Mouse (Mus musculus): ENCODE measurements around the gene Pradc1. TPM values are rescaled to one million over a fixed set of nuclear protein-coding genes. Genes with fewer than 3 reads are reported as not detected.
"Not testable (repeated sequence)": the region's sequence is repeated elsewhere in the genome, so short reads cannot be mapped to it uniquely, and the experiment has no call there.

Gene Pradc1
- polyA plus RNA-seq, 1 experiment from 2014 or later: 28.7 TPM

DNA sequence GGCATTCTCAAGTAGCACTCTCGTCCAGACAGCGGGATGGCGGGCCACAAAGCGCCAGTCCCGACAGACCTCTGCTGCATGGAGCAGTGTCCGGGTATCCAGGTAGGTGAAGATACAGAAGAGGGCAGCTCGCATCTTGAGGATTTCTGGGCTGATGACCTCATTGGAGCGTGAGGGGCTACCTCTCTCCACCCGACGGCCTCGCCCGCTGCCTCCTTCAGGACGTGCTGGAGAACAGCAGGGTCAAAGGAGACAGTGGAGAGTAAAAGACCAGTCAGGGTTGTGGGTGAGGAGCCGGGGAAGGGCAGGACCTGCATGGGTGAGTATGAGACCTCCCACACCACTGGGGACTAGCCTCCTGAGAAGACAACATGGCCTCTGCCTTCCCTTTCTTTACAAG lies 26.6 kb upstream of the Pradc1 start:
- Histone ChIP-seq H3K36me3 (peaks cover 6% of the 10 kb centered on the region; the same call in 1 of the 2 replicates), H3K4me1 (no peaks in the 10 kb centered on the region), H3K9me3 (no peaks in the 10 kb centered on the region), H3K9ac (replicated peaks) (no peak overlapping the region), H3K4me2 (replicated peaks) (no peak overlapping the region), H3K27ac (replicated peaks) (no peak overlapping the region), H3K27me3 (peaks cover 5% of the 10 kb centered on the region; the same call in 1 of the 2 replicates), H3K4me3 (no peak overlapping the region)
- WGBS: 51% methylated on average over 14 of the region's 14 CpGs
- no peak for ATAC-seq (replicated peaks)

DNA sequence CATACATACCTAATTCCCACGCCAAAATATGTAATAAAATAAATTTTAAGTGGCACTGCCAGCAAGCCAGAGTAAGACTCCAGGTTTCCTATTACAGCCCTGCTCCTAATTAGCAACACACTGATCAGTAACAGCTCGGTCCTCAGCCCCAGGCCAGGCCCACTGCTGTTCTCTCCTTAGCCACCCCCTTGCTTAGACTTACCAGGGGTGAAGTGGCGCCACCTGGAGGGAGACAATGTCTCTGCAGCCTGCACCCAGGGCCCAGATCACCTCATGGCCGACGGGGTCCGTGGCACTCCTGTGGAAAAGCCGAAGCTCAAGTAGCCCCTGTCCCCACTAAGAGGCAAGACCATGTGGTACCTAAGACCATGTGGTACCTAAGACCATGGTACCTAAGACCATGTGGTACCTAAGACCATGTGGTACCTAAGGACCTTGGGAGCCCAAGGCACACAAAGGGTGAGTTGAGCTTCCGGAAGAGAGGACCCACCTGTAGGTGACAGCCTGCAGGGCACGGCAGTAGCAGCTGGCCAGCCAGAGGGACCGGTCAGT lies 25.7 kb upstream of the Pradc1 start:
- Histone ChIP-seq H3K9me3 (no peaks in the 10 kb centered on the region), H3K36me3 (peaks cover 6% of the 10 kb centered on the region; the same call in 1 of the 2 replicates), H3K9ac (replicated peaks) (no peak overlapping the region), H3K4me1 (no peaks in the 10 kb centered on the region), H3K27me3 (no peaks in the 10 kb centered on the region), H3K4me3 (no peak overlapping the region), H3K4me2 (replicated peaks) (no peak overlapping the region), H3K27ac (replicated peaks) (no peak overlapping the region)
- 38% methylated on average over 10 of the region's 10 CpGs for WGBS
- no peak for ATAC-seq (replicated peaks)

DNA sequence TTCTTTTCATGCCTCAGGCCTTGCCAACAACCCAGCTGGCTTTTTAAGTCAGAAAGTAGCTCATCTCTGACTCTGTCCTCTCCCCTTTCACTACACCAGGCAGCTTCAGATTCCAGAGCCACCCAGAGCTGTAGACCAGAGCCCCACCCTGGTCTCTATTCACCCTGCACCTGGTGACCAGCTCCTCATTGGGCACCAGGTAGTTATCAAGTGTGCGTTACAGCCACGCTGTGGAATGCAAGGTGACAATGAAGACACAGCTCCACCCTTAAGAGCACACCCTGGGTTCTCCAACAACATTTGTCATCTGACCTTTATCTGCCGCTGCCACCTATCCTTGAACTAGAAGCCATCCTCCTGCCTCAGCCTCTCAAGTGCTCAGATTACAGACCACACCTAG lies 23.8 kb upstream of the Pradc1 start:
- no peak for ATAC-seq (replicated peaks)
- H3K9ac ChIP-seq (replicated peaks): no peak overlapping the region
- H3K4me3 ChIP-seq: no peak overlapping the region
- H3K36me3 ChIP-seq: peaks cover 6% of the 10 kb centered on the region; the same call in 1 of the 2 replicates
- H3K9me3 ChIP-seq: no peaks in the 10 kb centered on the region
- no peak overlapping the region for H3K27ac ChIP-seq (replicated peaks)
- no peak overlapping the region for H3K4me2 ChIP-seq (replicated peaks)
- no peaks in the 10 kb centered on the region for H3K27me3 ChIP-seq
- H3K4me1 ChIP-seq: no peaks in the 10 kb centered on the region
- 86% methylated on average over 3 of the region's 3 CpGs for WGBS

DNA sequence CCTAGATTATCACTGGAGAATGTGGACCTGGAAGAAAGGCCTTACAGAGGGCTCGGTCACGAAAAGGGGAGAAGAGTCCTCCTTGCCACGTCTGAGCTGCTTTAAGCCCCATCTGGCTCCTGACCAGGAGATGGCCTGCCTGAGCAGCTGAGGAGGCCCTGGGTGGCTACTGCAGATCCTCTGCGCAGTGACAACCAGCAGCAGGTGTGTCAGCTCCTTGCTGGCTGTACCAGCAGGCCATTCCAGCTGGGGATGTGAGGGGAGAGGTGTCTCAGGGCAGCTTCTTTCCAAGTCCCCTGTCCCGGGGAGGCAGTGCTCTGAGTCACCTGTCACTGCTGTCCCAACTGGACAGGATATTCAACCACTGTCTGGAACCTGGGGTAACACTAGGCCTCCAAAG lies 20.8 kb upstream of the Pradc1 start:
- H3K4me1 ChIP-seq: no peaks in the 10 kb centered on the region
- no peak overlapping the region for H3K4me2 ChIP-seq (replicated peaks)
- no peaks in the 10 kb centered on the region for H3K9me3 ChIP-seq
- no peak overlapping the region for H3K4me3 ChIP-seq
- WGBS: 54% methylated on average over 5 of the region's 5 CpGs
- no peaks in the 10 kb centered on the region for H3K27me3 ChIP-seq
- ATAC-seq (replicated peaks): no peak
- H3K36me3 ChIP-seq: peaks cover 24% of the 10 kb centered on the region
- H3K9ac ChIP-seq (replicated peaks): no peak overlapping the region
- H3K27ac ChIP-seq (replicated peaks): no peak overlapping the region

DNA sequence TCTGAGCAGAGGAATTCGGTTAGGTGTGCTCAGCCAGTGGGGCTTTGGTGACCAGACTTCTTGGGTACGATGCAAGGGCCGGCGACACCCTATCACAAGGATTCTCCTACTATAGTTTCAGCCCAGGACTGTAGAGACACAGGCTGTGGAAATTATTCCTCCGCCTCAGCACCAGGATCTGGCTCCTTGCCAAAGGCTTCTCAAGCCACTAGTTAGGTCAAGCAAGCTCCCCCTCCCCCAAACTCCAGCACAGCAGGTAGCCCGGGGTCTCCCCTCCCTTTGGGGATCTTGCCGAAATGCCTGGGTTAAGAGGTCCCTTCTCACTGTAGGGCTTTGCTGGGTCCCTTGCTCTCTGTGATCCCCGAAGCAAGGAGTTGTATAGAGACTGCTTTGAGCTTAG lies 20.2 kb upstream of the Pradc1 start:
- H3K4me1 ChIP-seq: no peaks in the 10 kb centered on the region
- no peak overlapping the region for H3K4me2 ChIP-seq (replicated peaks)
- H3K27ac ChIP-seq (replicated peaks): no peak overlapping the region
- no peak for ATAC-seq (replicated peaks)
- H3K9me3 ChIP-seq: no peaks in the 10 kb centered on the region
- 53% methylated on average over 8 of the region's 8 CpGs for WGBS
- H3K4me3 ChIP-seq: no peak overlapping the region
- no peaks in the 10 kb centered on the region for H3K27me3 ChIP-seq
- H3K36me3 ChIP-seq: peaks cover 29% of the 10 kb centered on the region
- no peak overlapping the region for H3K9ac ChIP-seq (replicated peaks)

DNA sequence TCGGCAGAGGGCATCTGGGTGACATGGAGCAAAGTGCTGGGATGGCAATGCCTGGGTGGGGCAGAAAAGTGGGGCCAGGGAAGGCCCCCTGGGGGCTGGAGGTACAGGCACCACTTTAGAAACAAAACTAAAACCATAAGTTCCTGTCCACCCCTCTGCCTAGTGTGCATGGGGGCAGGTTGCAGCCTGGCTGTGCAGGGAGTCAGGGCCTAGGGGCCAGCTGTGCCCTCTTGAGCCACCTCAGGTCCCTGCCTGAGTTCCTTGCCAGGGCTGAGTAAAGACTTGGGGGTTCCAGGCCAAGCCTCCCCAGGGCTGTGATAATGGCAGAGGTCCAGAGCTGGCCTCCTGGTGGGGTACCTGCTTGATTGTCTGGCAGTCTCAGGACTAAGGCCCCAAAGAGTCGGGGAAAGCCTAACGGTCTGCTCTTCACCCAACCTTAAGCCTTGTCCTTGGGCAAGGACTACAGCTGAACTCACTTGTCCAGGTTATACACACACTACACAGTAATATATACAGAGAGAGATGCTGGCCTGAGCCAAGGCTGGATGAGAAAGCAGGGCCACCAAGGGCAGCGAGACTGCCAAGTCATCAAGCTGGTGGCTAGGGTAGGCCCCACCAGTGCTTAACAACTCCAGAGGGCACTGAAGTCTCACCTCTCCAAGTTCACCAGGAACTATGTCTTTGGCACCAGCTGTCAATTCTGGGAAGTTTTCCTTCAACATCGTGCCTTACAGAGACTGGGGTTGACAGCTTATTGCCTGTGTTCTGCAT lies 18.1 kb upstream of the Pradc1 start:
- 0 out of 2 replicates have a peak, but pooled peaks have one; percentile 23 for ATAC-seq (replicated peaks)
- no peaks in the 10 kb centered on the region for H3K9me3 ChIP-seq
- no peak overlapping the region for H3K4me3 ChIP-seq
- H3K4me2 ChIP-seq (replicated peaks): no peak overlapping the region
- 72% methylated on average over 5 of the region's 5 CpGs for WGBS
- H3K36me3 ChIP-seq: peaks cover 49% of the 10 kb centered on the region
- H3K4me1 ChIP-seq: no peaks in the 10 kb centered on the region
- H3K9ac ChIP-seq (replicated peaks): no peak overlapping the region
- H3K27me3 ChIP-seq: no peaks in the 10 kb centered on the region
- no peak overlapping the region for H3K27ac ChIP-seq (replicated peaks)

DNA sequence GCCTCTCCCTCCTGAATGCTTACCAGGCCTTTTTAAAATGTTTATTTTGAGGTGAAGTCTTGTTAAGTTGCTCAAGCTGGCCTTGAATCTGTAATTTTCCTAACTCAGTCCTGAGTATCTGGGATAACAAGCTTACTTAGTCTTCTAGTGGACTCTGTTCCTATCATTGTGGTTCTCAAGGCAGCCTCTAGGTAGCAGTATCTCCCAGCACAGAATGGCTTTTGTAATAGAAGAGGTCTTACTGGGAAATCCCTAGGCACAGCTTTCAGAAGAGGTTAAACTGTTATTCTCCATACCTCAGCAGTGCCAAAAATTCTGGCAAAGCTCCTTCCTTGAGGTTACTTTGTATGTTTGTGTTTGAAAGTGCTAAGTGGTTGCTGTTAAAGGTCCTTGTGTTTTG lies 13.6 kb upstream of the Pradc1 start:
- no peak for ATAC-seq (replicated peaks)
- H3K4me2 ChIP-seq (replicated peaks): no peak overlapping the region
- H3K36me3 ChIP-seq: peaks cover 90% of the 10 kb centered on the region
- H3K4me3 ChIP-seq: no peak overlapping the region
- no peaks in the 10 kb centered on the region for H3K9me3 ChIP-seq
- no peaks in the 10 kb centered on the region for H3K27me3 ChIP-seq
- H3K4me1 ChIP-seq: no peaks in the 10 kb centered on the region
- no peak overlapping the region for H3K9ac ChIP-seq (replicated peaks)
- no peak overlapping the region for H3K27ac ChIP-seq (replicated peaks)

DNA sequence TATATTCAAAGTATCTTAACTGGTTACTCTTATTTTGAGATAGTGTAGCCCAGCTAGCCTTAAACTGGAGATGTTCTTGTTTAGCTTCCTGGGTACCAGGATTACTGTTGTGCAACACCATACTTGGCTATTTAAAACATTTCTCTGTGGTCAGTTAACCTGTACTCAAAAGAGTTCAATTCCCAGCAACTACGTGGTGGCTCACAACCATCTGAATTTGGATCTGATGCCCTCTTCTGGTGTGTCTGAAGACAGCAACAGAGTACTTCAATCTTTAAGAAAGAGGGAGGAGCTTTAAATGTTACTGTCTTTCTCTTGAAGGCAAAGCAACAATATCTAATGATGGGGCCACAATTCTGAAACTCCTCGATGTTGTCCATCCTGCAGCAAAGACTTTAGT lies 7.9 kb upstream of the Pradc1 start:
- Histone ChIP-seq H3K27me3 (no peaks in the 10 kb centered on the region), H3K4me2 (replicated peaks) (no peak overlapping the region), H3K27ac (replicated peaks) (no peak overlapping the region), H3K36me3 (peaks cover 54% of the 10 kb centered on the region), H3K9ac (replicated peaks) (no peak overlapping the region), H3K4me1 (peaks cover 20% of the 10 kb centered on the region), H3K4me3 (no peak overlapping the region), H3K9me3 (no peaks in the 10 kb centered on the region)
- ATAC-seq (replicated peaks): no peak
- 84% methylated on average over 2 of the region's 2 CpGs for WGBS

DNA sequence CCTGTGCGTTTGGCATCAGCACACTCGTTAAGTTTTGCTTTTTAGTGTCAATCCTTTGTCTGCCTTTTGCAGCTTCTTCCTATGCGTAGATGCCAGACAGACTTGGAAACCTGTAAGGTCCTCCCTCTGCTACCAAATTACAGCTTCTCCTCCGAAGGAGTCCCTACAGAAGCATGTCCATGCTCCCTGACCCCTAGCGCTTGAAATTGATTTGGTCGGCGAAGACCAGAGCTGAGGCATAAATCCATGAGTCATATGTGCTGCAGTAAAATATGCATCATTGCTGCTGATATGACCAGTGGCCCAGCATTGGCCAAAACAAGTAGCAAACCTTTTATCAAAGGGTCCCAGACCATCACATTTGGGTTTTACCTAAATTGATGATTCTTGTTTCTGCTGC lies 1.0 kb upstream of the Pradc1 start:
- 12% methylated on average over 7 of the region's 7 CpGs for WGBS

DNA sequence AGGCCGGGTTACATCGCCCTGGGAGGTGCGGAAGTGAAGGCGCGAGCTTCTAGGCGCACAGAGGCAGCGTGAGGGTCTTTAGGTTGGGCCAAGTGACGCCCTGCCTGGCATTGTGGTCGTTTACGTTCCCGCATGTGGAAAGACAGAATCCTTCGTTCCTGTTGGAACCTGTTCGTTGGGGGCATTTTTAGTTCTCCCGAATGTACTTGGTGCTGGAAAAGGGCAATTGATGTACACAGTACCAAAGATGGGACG lies 568 bp upstream of the Pradc1 start:
- no peaks in the 10 kb centered on the region for H3K9me3 ChIP-seq
- H3K27ac ChIP-seq (replicated peaks): peak overlapping the region; percentile 90
- no peaks in the 10 kb centered on the region for H3K36me3 ChIP-seq
- H3K4me3 ChIP-seq: peak overlapping the region; percentile 85
- WGBS: under 1% methylated on average over 15 of the region's 15 CpGs
- peaks cover 47% of the 10 kb centered on the region for H3K4me1 ChIP-seq
- no peak for ATAC-seq (replicated peaks)
- no peaks in the 10 kb centered on the region for H3K27me3 ChIP-seq
- H3K4me2 ChIP-seq (replicated peaks): peak overlapping the region; percentile 91
- peak overlapping the region; percentile 86 for H3K9ac ChIP-seq (replicated peaks)

More for the DNA sequence above, 1.0 kb upstream of the Pradc1 start:
- Histone ChIP-seq H3K4me3 (peak overlapping the region; percentile 85), H3K9ac (replicated peaks) (peak overlapping the region; percentile 86), H3K27ac (replicated peaks) (peak overlapping the region; percentile 90), H3K4me1 (peaks cover 47% of the 10 kb centered on the region), H3K9me3 (no peaks in the 10 kb centered on the region), H3K27me3 (no peaks in the 10 kb centered on the region), H3K36me3 (no peaks in the 10 kb centered on the region), H3K4me2 (replicated peaks) (peak overlapping the region; percentile 91)
- ATAC-seq (replicated peaks): no peak

DNA sequence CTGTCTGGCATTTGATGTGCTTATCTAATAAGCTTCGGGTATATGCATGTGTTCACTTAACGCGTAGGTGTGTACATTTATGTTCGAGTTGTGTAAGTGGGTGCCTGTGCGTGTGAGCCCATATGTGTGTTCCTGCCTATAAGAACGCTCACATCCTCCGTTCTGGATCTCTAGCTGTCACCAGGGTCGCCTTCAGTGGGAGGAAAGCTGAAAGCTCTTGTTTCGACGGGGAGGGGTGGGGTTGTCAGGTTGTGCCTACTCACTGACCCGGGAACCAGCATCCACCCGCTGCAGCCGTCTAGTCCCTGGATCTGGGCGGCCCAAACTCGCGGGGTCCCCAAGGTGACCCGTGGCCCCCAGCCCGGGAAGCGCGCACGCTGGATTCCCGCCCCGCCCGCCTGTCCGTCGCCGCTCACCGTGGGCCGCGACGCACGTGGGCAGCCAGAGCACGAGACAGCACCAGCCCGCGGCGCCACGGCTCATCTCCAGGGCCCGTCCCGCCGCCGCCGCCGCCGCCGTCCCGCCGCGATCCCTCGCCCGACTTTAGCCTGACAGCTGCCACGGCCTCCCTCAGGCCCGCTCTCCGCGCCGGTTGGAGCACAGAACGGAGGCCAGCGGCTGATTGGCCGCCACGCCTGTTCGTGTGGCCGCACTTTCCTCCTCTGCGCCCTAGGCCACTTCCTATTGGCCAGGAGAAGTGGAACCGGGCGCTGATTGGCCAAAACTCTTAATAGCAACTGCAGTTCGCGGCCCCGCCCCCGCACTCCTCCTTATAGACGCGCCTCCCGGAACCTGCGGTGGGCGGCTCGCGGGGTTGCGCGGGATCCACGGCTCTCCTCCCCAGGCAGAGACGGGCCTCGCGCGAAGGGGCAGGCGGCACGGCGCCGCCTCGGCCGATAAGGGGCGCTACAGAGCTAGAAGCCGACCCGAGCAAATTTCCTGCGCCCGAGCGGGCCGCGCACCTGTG lies 790 bp downstream of the Pradc1 start, which contains the start of gene Cct7:
Gene Cct7, plus strand, starts transcription at position 818 of the 967 bp plus-strand sequence.
- Histone ChIP-seq H3K4me2 (replicated peaks) (peak within 1 kb of the TSS; percentile 91), H3K27me3 (no peaks in the 10 kb centered on the region), H3K9ac (replicated peaks) (peak within 1 kb of the TSS; percentile 86), H3K9me3 (no peaks in the 10 kb centered on the region), H3K4me1 (peaks cover 39% of the 10 kb centered on the region), H3K27ac (replicated peaks) (peak within 1 kb of the TSS; percentile 90), H3K36me3 (0 out of 2 replicates have a peak, but pooled peaks cover 3% of the 10 kb centered on the region), H3K4me3 (peak within 1 kb of the TSS; percentile 85)
- peak; percentile 94 for ATAC-seq (replicated peaks)
- WGBS: 3% methylated on average over 96 of the region's 96 CpGs

DNA sequence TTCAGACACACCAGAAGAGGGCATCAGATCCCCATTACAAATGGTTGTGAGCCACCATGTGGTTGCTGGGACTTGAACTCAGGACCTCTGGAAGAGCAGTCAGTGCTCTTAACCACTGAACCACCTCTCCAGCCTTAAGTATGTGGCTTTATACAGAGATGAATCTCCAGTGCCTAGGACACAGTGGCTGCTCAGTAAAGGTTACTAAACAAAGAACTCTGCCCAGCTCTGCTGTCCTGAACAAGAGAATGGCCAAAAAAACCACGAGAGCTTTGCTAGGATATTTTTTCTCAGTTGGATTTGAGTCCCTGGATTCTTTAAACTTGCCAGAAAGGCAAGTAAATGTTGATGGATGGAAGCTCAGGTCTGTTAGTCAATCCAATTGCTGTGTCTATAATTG lies 1.6 kb downstream of the Pradc1 start:
- H3K27me3 ChIP-seq; H3K4me2 ChIP-seq (replicated peaks); H3K9me3 ChIP-seq; H3K27ac ChIP-seq (replicated peaks); H3K36me3 ChIP-seq; ATAC-seq (replicated peaks); H3K9ac ChIP-seq (replicated peaks); H3K4me3 ChIP-seq: not testable (repeated sequence)
- H3K4me1 ChIP-seq: peaks cover 32% of the 10 kb centered on the region
- WGBS: 50% methylated on average over 1 of the region's 1 CpGs
